Mouse (Mus musculus): ENCODE results near the gene Pip5k1c.

DNA sequence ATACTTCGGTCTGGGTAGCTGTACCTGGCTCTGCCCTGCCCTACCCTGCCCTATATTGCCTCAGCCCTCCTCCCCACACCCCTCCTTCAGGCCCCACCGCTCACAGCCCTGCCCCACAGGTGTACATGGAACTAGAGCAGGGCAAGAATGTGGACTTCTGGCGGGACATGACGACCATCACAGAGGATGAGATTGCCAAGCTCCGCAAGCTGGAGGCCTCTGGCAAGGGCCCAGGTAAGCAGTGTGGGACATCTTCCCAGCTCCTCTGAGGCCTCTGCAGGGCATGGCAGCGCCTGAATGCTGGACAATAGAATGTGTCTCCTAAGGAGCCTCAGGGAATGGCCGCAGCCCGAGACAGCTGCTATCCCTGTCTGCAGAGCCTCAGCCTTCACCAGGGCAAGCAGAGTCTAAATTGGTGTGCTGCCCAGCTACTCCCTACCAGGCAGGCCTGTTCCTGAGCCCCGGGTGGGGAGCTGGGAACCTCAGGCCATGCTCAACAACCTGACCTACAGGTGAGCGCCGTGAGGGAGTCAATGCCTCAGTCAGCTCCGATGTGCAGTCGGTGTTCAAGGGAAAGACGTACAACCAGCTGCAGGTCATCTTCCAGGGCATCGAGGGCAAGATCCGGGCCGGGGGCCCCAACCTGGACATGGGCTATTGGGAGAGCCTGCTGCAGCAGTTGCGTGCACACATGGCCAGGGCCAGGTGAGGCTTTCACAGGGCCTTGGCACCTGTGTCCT lies 31.2 kb downstream of the Pip5k1c start:
- TF ChIP-seq ZNF384 (IDR thresholded peaks at IDR 0.05; ENCODE audit: low read depth, low read length) (no peak), CHD2 (IDR thresholded peaks at IDR 0.05; ENCODE audit: low read depth, low read length) (no peak), HCFC1 (IDR thresholded peaks at IDR 0.05; ENCODE audit: borderline replicate concordance, insufficient read depth, low read length) (no peak), ZC3H11A (IDR thresholded peaks at IDR 0.05; ENCODE audit: borderline replicate concordance, low read depth, low read length) (no peak), MAFK (IDR thresholded peaks at IDR 0.05; ENCODE audit: insufficient read depth, low read depth, low read length) (no peak)
